Mouse (Mus musculus) kidney, embryonic 16.5 days (tissue): ENCODE measurements at regions not wholly inside any gene's neighbourhood (a gene's known extent, or its start where the extent isn't known, plus 50 kb on each side); places are given as distances from the start of the nearest gene placed in this dataset.

ENCODE experiments used
- ATAC-seq: fragments of 200-750 bp; cut with Nextera tagmentation; 2 replicates; pipeline ENCODE4 v1.8.0; 2017; ENCODE audit warnings: moderate TSS enrichment; ENCODE audit not compliant: low FRiP score, low TSS enrichment
- H3K27ac ChIP-seq: fragments of 300-500 bp; sonication (generic); 2 replicates; pipeline ENCODE4 v1.5.1; 2014; ENCODE audit warnings: low read length
- H3K27me3 ChIP-seq: fragments of 300-500 bp; sonication (generic); 2 replicates; pipeline ENCODE4 v1.6.1; 2014; ENCODE audit warnings: low read length, control low read depth, mixed read lengths; ENCODE audit not compliant: insufficient read depth
- H3K36me3 ChIP-seq: fragments of 300-500 bp; sonication (generic); 2 replicates; pipeline ENCODE4 v1.6.1; 2014; ENCODE audit warnings: low read length, control low read depth, mixed read lengths; ENCODE audit not compliant: insufficient read depth
- H3K4me1 ChIP-seq: fragments of 300-500 bp; sonication (generic); 2 replicates; pipeline ENCODE4 v1.6.1; 2014; ENCODE audit warnings: low read length, control low read depth, mixed read lengths; ENCODE audit not compliant: insufficient read depth
- H3K4me2 ChIP-seq: fragments of 300-500 bp; sonication (generic); replicated peaks from 2 replicates; pipeline ENCODE4 v1.6.1; 2014; ENCODE audit warnings: low read depth, low read length
- H3K4me3 ChIP-seq: fragments of 300-500 bp; sonication (generic); 2 replicates; pipeline ENCODE4 v1.5.1; 2014; ENCODE audit warnings: mild to moderate bottlenecking, low read length
- H3K9ac ChIP-seq: fragments of 300-500 bp; sonication (generic); replicated peaks from 2 replicates; pipeline ENCODE4 v1.6.1; 2014; ENCODE audit warnings: low read length
- H3K9me3 ChIP-seq: fragments of 300-500 bp; sonication (generic); 2 replicates; pipeline ENCODE4 v1.6.1; 2016; ENCODE audit warnings: low read length, control low read depth
- WGBS: fragments of 180-500 bp; shearing (Covaris S2); extraction: QIAGEN DNeasy Blood & Tissue Kit; methylation state at CpG from one replicate; pipeline ENCODE4 v1.1.7; 2014; 5-methylcytosine and 5-hydroxymethylcytosine counted together

GRCm38 (mm10) chr15:69165482-69165801, 2664.7 kb upstream of the Lrrc6 start:
- ATAC-seq, result no peak
- 58% methylated on average over 3 of the region's 3 CpGs for WGBS
- H3K4me3 ChIP-seq, result no peak overlapping the region
- H3K4me2 ChIP-seq, result no peak overlapping the region
- H3K9me3 ChIP-seq, result no peaks in the 10 kb centered on the region
- no peaks in the 10 kb centered on the region for H3K4me1 ChIP-seq
- H3K36me3 ChIP-seq, result no peaks in the 10 kb centered on the region
- no peaks in the 10 kb centered on the region for H3K27me3 ChIP-seq
- H3K27ac ChIP-seq, result no peak overlapping the region
- no peak overlapping the region for H3K9ac ChIP-seq

GRCm38 (mm10) chr15:69164581-69165481, 2664.1 kb upstream of the Lrrc6 start:
- 42% methylated on average over 7 of the region's 7 CpGs for WGBS
- H3K27me3 ChIP-seq, result no peaks in the 10 kb centered on the region
- ATAC-seq, result peak; percentile 42; the same call in 1 of the 2 replicates
- H3K4me3 ChIP-seq, result no peak overlapping the region
- H3K9ac ChIP-seq, result no peak overlapping the region
- no peak overlapping the region for H3K27ac ChIP-seq
- no peaks in the 10 kb centered on the region for H3K9me3 ChIP-seq
- H3K4me1 ChIP-seq, result no peaks in the 10 kb centered on the region
- no peaks in the 10 kb centered on the region for H3K36me3 ChIP-seq
- H3K4me2 ChIP-seq, result no peak overlapping the region

GRCm38 (mm10) chr15:69161036-69161435, 2660.3 kb upstream of the Lrrc6 start:
- H3K27me3 ChIP-seq, result no peaks in the 10 kb centered on the region
- H3K36me3 ChIP-seq, result no peaks in the 10 kb centered on the region
- no peak overlapping the region for H3K4me2 ChIP-seq
- no peaks in the 10 kb centered on the region for H3K9me3 ChIP-seq
- no peak overlapping the region for H3K27ac ChIP-seq
- no peaks in the 10 kb centered on the region for H3K4me1 ChIP-seq
- ATAC-seq, result no peak
- WGBS, result 77% methylated on average over 5 of the region's 5 CpGs
- H3K9ac ChIP-seq, result no peak overlapping the region
- H3K4me3 ChIP-seq, result no peak overlapping the region

- H3K27me3 ChIP-seq, result no peaks in the 10 kb centered on the region
- no peaks in the 10 kb centered on the region for H3K36me3 ChIP-seq
- H3K4me3 ChIP-seq, result no peak overlapping the region
- no peak overlapping the region for H3K4me2 ChIP-seq
- H3K4me1 ChIP-seq, result no peaks in the 10 kb centered on the region
- H3K9me3 ChIP-seq, result no peaks in the 10 kb centered on the region
- WGBS, result 83% methylated on average over 5 of the region's 5 CpGs
- H3K27ac ChIP-seq, result no peak overlapping the region
- no peak for ATAC-seq
- no peak overlapping the region for H3K9ac ChIP-seq
Observed at GRCm38 (mm10) chr15:69158124-69158523, 2657.4 kb upstream of the Lrrc6 start.
